Mouse (Mus musculus): ENCODE results near the gene Qk.

GRCm38 (mm10) chr17:10310046-10310445 lies 9.6 kb downstream of the Qk start:
- TF ChIP-seq E2F4 (IDR thresholded peaks at IDR 0.05; ENCODE audit: borderline replicate concordance, low read depth, low read length) = no peak
- no peak for TF ChIP-seq EP300 (IDR thresholded peaks at IDR 0.05; ENCODE audit: low read depth in 1 of 2, low read length in 2 of 2)
- TF ChIP-seq JUND (IDR thresholded peaks at IDR 0.05; ENCODE audit: low read depth, low read length) = no peak
- no peak for TF ChIP-seq CHD2 (IDR thresholded peaks at IDR 0.05; ENCODE audit: low read length)
- no peak for TF ChIP-seq MAFK (IDR thresholded peaks at IDR 0.05; ENCODE audit: borderline replicate concordance, low read depth, low read length)
- no peak for TF ChIP-seq CTCF (IDR thresholded peaks at IDR 0.05 in 2 of 3, conservative IDR thresholded peaks at IDR 0.05 in 1 of 3; ENCODE audit: control insufficient read depth in 1 of 3, insufficient read depth in 1 of 3, low read depth in 2 of 3, low read length in 3 of 3, poor library complexity in 1 of 3, severe bottlenecking in 1 of 3)
- TF ChIP-seq GABPA (IDR thresholded peaks at IDR 0.05; ENCODE audit: low read depth, low read length) = no peak
- TF ChIP-seq ZNF384 (IDR thresholded peaks at IDR 0.05; ENCODE audit: low read depth, low read length) = peak; percentile 73
- no peak for TF ChIP-seq POLR2A (IDR thresholded peaks at IDR 0.05; ENCODE audit: control insufficient read depth in 1 of 2, insufficient read depth in 1 of 2, low read depth in 1 of 2, low read length in 2 of 2, poor library complexity in 1 of 2)
- no peak for TF ChIP-seq CHD1 (IDR thresholded peaks at IDR 0.05; ENCODE audit: low read depth, low read length)
- TF ChIP-seq GATA1 (IDR thresholded peaks at IDR 0.05; ENCODE audit: low read depth, low read length) = no peak
- TF ChIP-seq POLR2AphosphoS2 (IDR thresholded peaks at IDR 0.05; ENCODE audit: low read length) = no peak

Data from MEL (cell line).